Mouse (Mus musculus) heart, adult 2 months (tissue): ENCODE data around the gene Unc119b.

Experiments used
- CTCF ChIP-seq: fragments of 200-600 bp; IDR thresholded peaks from 2 replicates; pipeline ENCODE4 v1.8.1; 2022; ENCODE audit warnings: antibody characterized with exemption, mild to moderate bottlenecking, moderate library complexity
- EP300 ChIP-seq: fragments of 200-500 bp; IDR thresholded peaks from 2 replicates; pipeline ENCODE4 v1.6.1; 2011; ENCODE audit warnings: low read depth, low read length, control low read depth; ENCODE audit not compliant: insufficient read depth
- POLR2A ChIP-seq: fragments of 200-500 bp; IDR thresholded peaks from 2 replicates; pipeline ENCODE4 v1.6.1; 2011; ENCODE audit warnings: mild to moderate bottlenecking, low read depth, low read length, control low read depth; ENCODE audit not compliant: insufficient read depth

DNA sequence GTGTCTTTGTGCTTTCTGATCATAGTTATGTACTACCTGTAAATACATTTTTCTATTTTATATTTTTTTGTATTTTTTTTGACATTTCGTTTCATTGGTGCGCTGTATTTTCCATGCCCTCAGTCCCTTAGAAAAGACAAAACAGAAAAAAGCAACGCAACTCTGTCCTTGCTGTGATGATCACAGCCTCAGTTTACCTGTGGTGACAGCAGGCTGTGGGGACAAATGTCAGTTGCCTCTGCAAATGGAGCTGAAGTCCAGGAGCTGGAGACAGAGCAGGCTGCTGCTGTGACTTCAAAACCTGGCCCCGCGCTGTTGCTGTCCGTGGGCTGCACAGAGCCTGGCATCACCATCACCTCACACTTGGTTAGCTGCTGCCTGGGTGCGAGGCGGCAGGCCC, 36.6 kb downstream of the Unc119b start, which contains the start of gene Gm10401:
- no peak for TF ChIP-seq CTCF
- TF ChIP-seq POLR2A = no peak
- no peak for TF ChIP-seq EP300
